Mouse (Mus musculus) lung, embryonic 14.5 days (tissue): Measurements from ENCODE around the gene Plekhg3. TPM values are rescaled to one million over a fixed set of nuclear protein-coding genes. Genes with fewer than 3 reads are reported as not detected.

Experiments
- ATAC-seq: fragments of 200-750 bp; cut with Nextera tagmentation; 2 replicates; pipeline ENCODE4 v1.8.0; 2017; ENCODE audit warnings: mild to moderate bottlenecking, moderate TSS enrichment, moderate library complexity; ENCODE audit not compliant: insufficient read depth
- DNase-seq: peaks from one replicate; pipeline ENCODE4 v3.0.0-alpha.2; 2015
- H3K27ac ChIP-seq: fragments of 300-500 bp; sonication (generic); 2 replicates; pipeline ENCODE4 v1.5.1; 2014; ENCODE audit warnings: low read depth, mild to moderate bottlenecking, moderate library complexity
- H3K27me3 ChIP-seq: fragments of 300-500 bp; sonication (generic); 2 replicates; pipeline ENCODE4 v1.6.1; 2014; ENCODE audit warnings: low read length, control low read depth; ENCODE audit not compliant: insufficient read depth
- H3K36me3 ChIP-seq: fragments of 300-500 bp; sonication (generic); 2 replicates; pipeline ENCODE4 v1.6.1; 2014; ENCODE audit warnings: control low read depth; ENCODE audit not compliant: insufficient read depth
- H3K4me1 ChIP-seq: fragments of 300-500 bp; sonication (generic); 2 replicates; pipeline ENCODE4 v1.6.1; 2014; ENCODE audit warnings: antibody characterized with exemption, control low read depth; ENCODE audit not compliant: insufficient read depth
- H3K4me2 ChIP-seq: fragments of 300-500 bp; sonication (generic); 2 replicates; pipeline ENCODE4 v1.6.1; 2014; ENCODE audit warnings: mild to moderate bottlenecking
- H3K4me3 ChIP-seq: fragments of 300-500 bp; sonication (generic); 2 replicates; pipeline ENCODE4 v1.5.1; 2014; ENCODE audit warnings: low read depth, low read length
- H3K9ac ChIP-seq: fragments of 300-500 bp; sonication (generic); 2 replicates; pipeline ENCODE4 v1.6.1; 2014
- H3K9me3 ChIP-seq: fragments of 300-500 bp; sonication (generic); 2 replicates; pipeline ENCODE4 v1.6.1; 2016; ENCODE audit warnings: low read depth, low read length, control low read depth
- CTCF ChIP-seq: IDR thresholded peaks from 2 replicates; pipeline ENCODE4 v1.5.1; 2016; ENCODE audit warnings: antibody characterized with exemption, low read depth
- WGBS: fragments of 180-500 bp; shearing (Covaris S2); extraction: QIAGEN DNeasy Blood & Tissue Kit; methylation state at CpG from one replicate; pipeline ENCODE4 v1.1.7; 2014; 5-methylcytosine and 5-hydroxymethylcytosine counted together
- polyA plus RNA-seq: library from polyadenylated mRNA; unstranded; fragments of >200 nt; fragmentation: Nextera tagmentation; extraction: Ambion mirVana; gene quantifications from 2 replicates; pipeline ENCODE4 v1.2.1, GENCODE M21; 2014

The Plekhg3 gene
- polyA plus RNA-seq, 1 experiment from 2014 or later, result 9.0 TPM

GRCm38 (mm10) chr12:76556745-76557389, 26.2 kb downstream of the Plekhg3 start:
- Histone ChIP-seq H3K4me1 (peaks cover 24% of the 10 kb centered on the region), H3K4me3 (no peak overlapping the region), H3K27me3 (no peaks in the 10 kb centered on the region), H3K4me2 (no peak overlapping the region), H3K9me3 (no peaks in the 10 kb centered on the region), H3K9ac (no peak overlapping the region; the same call in 1 of the 2 replicates), H3K36me3 (peaks cover 11% of the 10 kb centered on the region), H3K27ac (no peak overlapping the region)
- no peak for ATAC-seq
- DNase-seq, result no peak
- WGBS, result 22% methylated on average over 6 of the region's 6 CpGs
- TF ChIP-seq CTCF, result no peak

- no peak for DNase-seq
- H3K4me2 ChIP-seq, result no peak overlapping the region
- H3K9me3 ChIP-seq, result no peaks in the 10 kb centered on the region
- H3K4me3 ChIP-seq, result no peak overlapping the region
- 55% methylated on average over 5 of the region's 5 CpGs for WGBS
- no peak overlapping the region for H3K27ac ChIP-seq
- TF ChIP-seq CTCF, result no peak
- H3K9ac ChIP-seq, result no peak overlapping the region
- H3K36me3 ChIP-seq, result peaks cover 22% of the 10 kb centered on the region
- peaks cover 17% of the 10 kb centered on the region for H3K4me1 ChIP-seq
- H3K27me3 ChIP-seq, result no peaks in the 10 kb centered on the region
- no peak; the same call in 1 of the 2 replicates for ATAC-seq
These were observed 27.5 kb downstream of the Plekhg3 start for GRCm38 (mm10) chr12:76558206-76558605.

- H3K36me3 ChIP-seq, result peaks cover 57% of the 10 kb centered on the region
- no peak for TF ChIP-seq CTCF
These were observed 31.5 kb downstream of the Plekhg3 start for GRCm38 (mm10) chr12:76562196-76562595.

GRCm38 (mm10) chr12:76566284-76566683, 35.6 kb downstream of the Plekhg3 start:
- Histone ChIP-seq H3K27ac (no peak overlapping the region), H3K27me3 (no peaks in the 10 kb centered on the region), H3K9ac (no peak overlapping the region), H3K4me3 (no peak overlapping the region), H3K4me1 (no peaks in the 10 kb centered on the region; the same call in 1 of the 2 replicates), H3K36me3 (peaks cover 56% of the 10 kb centered on the region), H3K9me3 (no peaks in the 10 kb centered on the region), H3K4me2 (no peak overlapping the region)
- DNase-seq, result no peak
- no peak for ATAC-seq
- no peak for TF ChIP-seq CTCF
- WGBS, result 84% methylated on average over 10 of the region's 10 CpGs

More at GRCm38 (mm10) chr12:76562196-76562595, 31.5 kb downstream of the Plekhg3 start:
- 77% methylated on average over 4 of the region's 4 CpGs for WGBS
- Histone ChIP-seq H3K27me3 (no peaks in the 10 kb centered on the region), H3K27ac (no peak overlapping the region), H3K4me1 (no peaks in the 10 kb centered on the region), H3K4me3 (no peak overlapping the region), H3K4me2 (no peak overlapping the region), H3K9ac (no peak overlapping the region), H3K9me3 (no peaks in the 10 kb centered on the region)
- DNase-seq, result no peak
- no peak for ATAC-seq

- H3K36me3 ChIP-seq, result peaks cover 41% of the 10 kb centered on the region
- WGBS, result 59% methylated on average over 9 of the region's 9 CpGs
- no peak for TF ChIP-seq CTCF
- H3K27ac ChIP-seq, result no peak overlapping the region
- no peaks in the 10 kb centered on the region; the same call in 1 of the 2 replicates for H3K4me1 ChIP-seq
- peak; percentile 44 for DNase-seq
- H3K4me2 ChIP-seq, result no peak overlapping the region
- H3K4me3 ChIP-seq, result no peak overlapping the region
- no peak for ATAC-seq
- no peaks in the 10 kb centered on the region for H3K9me3 ChIP-seq
- no peak overlapping the region for H3K9ac ChIP-seq
- H3K27me3 ChIP-seq, result no peaks in the 10 kb centered on the region
These were observed 39.7 kb downstream of the Plekhg3 start for GRCm38 (mm10) chr12:76570221-76570940.

- DNase-seq (no peak), ATAC-seq (no peak)
- Histone ChIP-seq H3K27me3 (no peaks in the 10 kb centered on the region), H3K4me3 (no peak overlapping the region), H3K4me2 (no peak overlapping the region), H3K36me3 (peaks cover 41% of the 10 kb centered on the region), H3K27ac (no peak overlapping the region), H3K4me1 (no peaks in the 10 kb centered on the region; the same call in 1 of the 2 replicates), H3K9ac (no peak overlapping the region), H3K9me3 (no peaks in the 10 kb centered on the region)
- 82% methylated on average over 10 of the region's 10 CpGs for WGBS
- peak; percentile 24 for TF ChIP-seq CTCF
These were observed 40.6 kb downstream of the Plekhg3 start for GRCm38 (mm10) chr12:76571266-76571665.
